Mouse (Mus musculus) C2C12 (cell line): ENCODE results near the gene Ehmt1.

Source experiments
- CEBPB ChIP-seq: IDR thresholded peaks from one replicate; pipeline ENCODE4 v1.6.1; 2011; ENCODE audit warnings: low read depth, mild to moderate bottlenecking, control low read depth, moderate library complexity
- CTCF ChIP-seq: IDR thresholded peaks from one replicate; pipeline ENCODE4 v1.5.1; 2011; ENCODE audit not compliant: control insufficient read depth, insufficient read depth, insufficient read length
- MAX ChIP-seq: IDR thresholded peaks from one replicate; pipeline ENCODE4 v1.6.1; 2011; ENCODE audit warnings: mild to moderate bottlenecking, control low read depth
- MYOD1 ChIP-seq: IDR thresholded peaks from one replicate; pipeline ENCODE4 v1.6.1; 2011; ENCODE audit warnings: low read depth; ENCODE audit not compliant: control insufficient read depth, insufficient read length
- USF1 ChIP-seq: IDR thresholded peaks from one replicate; pipeline ENCODE4 v1.6.1; 2011; ENCODE audit warnings: low read depth, mild to moderate bottlenecking, control low read depth, moderate library complexity

- TF ChIP-seq CTCF (no peak), USF1 (no peak), CEBPB (no peak), MAX (no peak), MYOD1 (no peak)
These were observed 33.2 kb upstream of the Ehmt1 start for GRCm38 (mm10) chr2:24952537-24953055.
